Mouse (Mus musculus): ENCODE measurements around the gene C3. TPM values are rescaled to one million over a fixed set of nuclear protein-coding genes. Genes with fewer than 3 reads are reported as not detected.

C3 gene
- total RNA-seq (2017) = 28.0 and 125 TPM in 2 replicates

- peak; percentile 15 to 41; a peak in 1 of 4 replicates for ATAC-seq (replicated peaks in 1 of 2; ENCODE audit: insufficient read depth in 1 of 2, low FRiP score in 2 of 2, low TSS enrichment in 1 of 2, low read depth in 1 of 2, poor library complexity in 2 of 2, severe bottlenecking in 2 of 2)
These were observed at the start of gene C3 for GRCm38 (mm10) chr17:57228014-57228413. Gene C3 (minus strand): TSS chr17:57228136.

- peak; percentile 55 to 58 for ATAC-seq (replicated peaks in 1 of 2; ENCODE audit: insufficient read depth in 1 of 2, low FRiP score in 2 of 2, low TSS enrichment in 1 of 2, low read depth in 1 of 2, poor library complexity in 2 of 2, severe bottlenecking in 2 of 2)
These were observed 48.7 kb upstream of the C3 start for GRCm38 (mm10) chr17:57276634-57277121.

- ATAC-seq (replicated peaks in 1 of 2; ENCODE audit: insufficient read depth in 1 of 2, low FRiP score in 2 of 2, low TSS enrichment in 1 of 2, low read depth in 1 of 2, poor library complexity in 2 of 2, severe bottlenecking in 2 of 2) = no peak
These were observed 48.0 kb upstream of the C3 start for GRCm38 (mm10) chr17:57275997-57276351.

- peak; percentile 61 for ATAC-seq (replicated peaks in 1 of 2; ENCODE audit: insufficient read depth in 1 of 2, low FRiP score in 2 of 2, low TSS enrichment in 1 of 2, low read depth in 1 of 2, poor library complexity in 2 of 2, severe bottlenecking in 2 of 2)
These were observed 47.4 kb upstream of the C3 start for GRCm38 (mm10) chr17:57275111-57275996.

- ATAC-seq (replicated peaks in 1 of 2; ENCODE audit: insufficient read depth in 1 of 2, low FRiP score in 2 of 2, low TSS enrichment in 1 of 2, low read depth in 1 of 2, poor library complexity in 2 of 2, severe bottlenecking in 2 of 2) = no peak
These were observed 46.8 kb upstream of the C3 start for GRCm38 (mm10) chr17:57274686-57275085.

- ATAC-seq (replicated peaks in 1 of 2; ENCODE audit: insufficient read depth in 1 of 2, low FRiP score in 2 of 2, low TSS enrichment in 1 of 2, low read depth in 1 of 2, poor library complexity in 2 of 2, severe bottlenecking in 2 of 2) = no peak
These were observed 45.9 kb upstream of the C3 start for GRCm38 (mm10) chr17:57273846-57274245.

GRCm38 (mm10) chr17:57271301-57271700, 43.4 kb upstream of the C3 start:
- no peak for ATAC-seq (replicated peaks in 1 of 2; ENCODE audit: insufficient read depth in 1 of 2, low FRiP score in 2 of 2, low TSS enrichment in 1 of 2, low read depth in 1 of 2, poor library complexity in 2 of 2, severe bottlenecking in 2 of 2)

- ATAC-seq (replicated peaks in 1 of 2; ENCODE audit: insufficient read depth in 1 of 2, low FRiP score in 2 of 2, low TSS enrichment in 1 of 2, low read depth in 1 of 2, poor library complexity in 2 of 2, severe bottlenecking in 2 of 2) = no peak
These were observed 39.7 kb upstream of the C3 start for GRCm38 (mm10) chr17:57267556-57268126.

- peak; percentile 87 to 88 for ATAC-seq (replicated peaks in 1 of 2; ENCODE audit: insufficient read depth in 1 of 2, low FRiP score in 2 of 2, low TSS enrichment in 1 of 2, low read depth in 1 of 2, poor library complexity in 2 of 2, severe bottlenecking in 2 of 2)
These were observed 37.3 kb upstream of the C3 start for GRCm38 (mm10) chr17:57264972-57265945.

GRCm38 (mm10) chr17:57264164-57264563, 36.2 kb upstream of the C3 start:
- peak; percentile 81 to 84 for ATAC-seq (replicated peaks in 1 of 2; ENCODE audit: insufficient read depth in 1 of 2, low FRiP score in 2 of 2, low TSS enrichment in 1 of 2, low read depth in 1 of 2, poor library complexity in 2 of 2, severe bottlenecking in 2 of 2)

- ATAC-seq (replicated peaks in 1 of 2; ENCODE audit: insufficient read depth in 1 of 2, low FRiP score in 2 of 2, low TSS enrichment in 1 of 2, low read depth in 1 of 2, poor library complexity in 2 of 2, severe bottlenecking in 2 of 2) = no peak
These were observed 35.1 kb upstream of the C3 start for GRCm38 (mm10) chr17:57262901-57263550.

- no peak for ATAC-seq (replicated peaks in 1 of 2; ENCODE audit: insufficient read depth in 1 of 2, low FRiP score in 2 of 2, low TSS enrichment in 1 of 2, low read depth in 1 of 2, poor library complexity in 2 of 2, severe bottlenecking in 2 of 2)
These were observed 33.9 kb upstream of the C3 start for GRCm38 (mm10) chr17:57261796-57262195.

GRCm38 (mm10) chr17:57261286-57261685, 33.4 kb upstream of the C3 start:
- ATAC-seq (replicated peaks in 1 of 2; ENCODE audit: insufficient read depth in 1 of 2, low FRiP score in 2 of 2, low TSS enrichment in 1 of 2, low read depth in 1 of 2, poor library complexity in 2 of 2, severe bottlenecking in 2 of 2) = no peak

- ATAC-seq (replicated peaks in 1 of 2; ENCODE audit: insufficient read depth in 1 of 2, low FRiP score in 2 of 2, low TSS enrichment in 1 of 2, low read depth in 1 of 2, poor library complexity in 2 of 2, severe bottlenecking in 2 of 2) = no peak
These were observed 32.4 kb upstream of the C3 start for GRCm38 (mm10) chr17:57260351-57260750.

- no peak for ATAC-seq (replicated peaks in 1 of 2; ENCODE audit: insufficient read depth in 1 of 2, low FRiP score in 2 of 2, low TSS enrichment in 1 of 2, low read depth in 1 of 2, poor library complexity in 2 of 2, severe bottlenecking in 2 of 2)
These were observed 31.8 kb upstream of the C3 start for GRCm38 (mm10) chr17:57259742-57260141.

- no peak for ATAC-seq (replicated peaks in 1 of 2; ENCODE audit: insufficient read depth in 1 of 2, low FRiP score in 2 of 2, low TSS enrichment in 1 of 2, low read depth in 1 of 2, poor library complexity in 2 of 2, severe bottlenecking in 2 of 2)
These were observed 30.3 kb upstream of the C3 start for GRCm38 (mm10) chr17:57258191-57258590.

GRCm38 (mm10) chr17:57256921-57257485, 29.1 kb upstream of the C3 start:
- ATAC-seq (replicated peaks in 1 of 2; ENCODE audit: insufficient read depth in 1 of 2, low FRiP score in 2 of 2, low TSS enrichment in 1 of 2, low read depth in 1 of 2, poor library complexity in 2 of 2, severe bottlenecking in 2 of 2) = no peak
